Mouse (Mus musculus) cortical plate, adult 2 months (tissue): ENCODE data around the gene Fgfr1op2.

Source experiments
- CTCF ChIP-seq: fragments of 200-500 bp; IDR thresholded peaks from 2 replicates; pipeline ENCODE4 v1.5.1; 2011; ENCODE audit warnings: mild to moderate bottlenecking, control low read depth, low read length; ENCODE audit not compliant: insufficient read depth; ENCODE audit errors: extremely low read depth
- POLR2A ChIP-seq: fragments of 200-500 bp; IDR thresholded peaks from 2 replicates; pipeline ENCODE4 v1.6.1; 2011; ENCODE audit warnings: mild to moderate bottlenecking, low read length, control low read depth; ENCODE audit not compliant: insufficient read depth; ENCODE audit errors: extremely low read depth

DNA sequence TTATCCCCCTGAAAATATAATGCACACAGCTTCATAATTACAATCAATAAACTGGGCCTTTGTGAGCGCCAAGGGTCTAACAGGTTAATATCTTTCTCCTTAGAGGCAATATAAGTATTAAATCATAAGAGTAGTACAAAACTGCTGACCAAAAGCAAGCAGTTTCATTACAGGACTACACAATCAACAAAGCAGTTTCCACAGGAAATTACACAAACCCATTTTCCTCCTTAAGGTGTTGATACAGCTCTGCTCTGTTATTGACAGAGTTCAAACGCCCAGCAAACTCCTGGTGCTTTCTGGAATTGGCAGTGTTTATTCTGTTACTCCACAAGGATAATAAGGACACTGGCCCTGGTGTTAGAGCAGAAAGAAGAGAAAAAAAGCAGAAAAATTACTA, 26.6 kb upstream of the Fgfr1op2 start:
- TF ChIP-seq CTCF = no peak
- no peak for TF ChIP-seq POLR2A
